35 mouse cellular contexts compared by ENCODE assay signal in the genomic region with DNA sequence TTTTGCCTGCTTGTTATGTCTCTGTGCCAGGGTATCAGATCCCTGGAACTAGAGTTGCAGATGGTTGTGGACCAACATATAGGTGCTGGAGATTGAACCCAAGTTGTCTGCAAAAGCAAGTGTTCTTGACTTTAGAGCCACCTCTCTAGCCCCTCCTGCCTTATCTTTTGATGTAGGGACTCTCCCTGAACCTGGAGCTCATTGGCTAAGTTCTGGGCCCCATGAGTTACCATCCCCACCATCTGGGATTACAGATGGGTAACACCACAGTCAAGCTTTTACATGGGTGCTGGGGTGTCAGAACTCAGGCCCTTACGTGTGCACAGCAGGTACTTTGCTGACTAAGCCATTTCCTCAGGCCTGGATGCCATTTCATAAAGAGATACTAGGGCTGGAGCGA.
"Had no signal": no experiment of that assay in that cellular context is flagged by ENCODE, and none has a peak within 500 bp of the region (broad histone marks: within the 10 kb centered on the region; RNA-seq: fewer than 3 reads in every experiment).

No protein-coding gene starts in this region.

- H3K36me3 ChIP-seq: heart, embryonic 10.5 days; heart, embryonic 12.5 days; heart, embryonic 13.5 days; heart, embryonic 15.5 days; hindbrain, embryonic 10.5 days; hindbrain, embryonic 12.5 days; hindbrain, embryonic 13.5 days; hindbrain, embryonic 15.5 days; intestine, embryonic 15.5 days; kidney, embryonic 15.5 days had no signal

- H3K4me3 ChIP-seq: heart, adult 2 months; heart, embryonic 10.5 days; heart, embryonic 12.5 days; heart, embryonic 13.5 days; heart, embryonic 15.5 days; hindbrain, embryonic 10.5 days; hindbrain, embryonic 12.5 days; hindbrain, embryonic 13.5 days; hindbrain, embryonic 15.5 days; intestine, embryonic 15.5 days; kidney, embryonic 15.5 days; layer of hippocampus, adult 2 months had no signal

- ATAC-seq: hindbrain, embryonic 16.5 days; hindbrain, postnatal 0 days; inflammation-experienced regulatory T-cells, adult 6 months; intestine, embryonic 15.5 days; intestine, embryonic 16.5 days; intestine, postnatal 0 days had no signal

- H3K9ac ChIP-seq: heart, embryonic 12.5 days; hindbrain, embryonic 12.5 days; hindbrain, embryonic 14.5 days; hindbrain, embryonic 15.5 days; intestine, embryonic 15.5 days; kidney, embryonic 15.5 days had no signal

- H3K9me3 ChIP-seq: heart, embryonic 10.5 days; heart, embryonic 12.5 days; heart, embryonic 13.5 days; heart, embryonic 15.5 days; hindbrain, embryonic 10.5 days; hindbrain, embryonic 12.5 days; hindbrain, embryonic 13.5 days; hindbrain, embryonic 15.5 days; intestine, embryonic 15.5 days; kidney, embryonic 15.5 days had no signal

- H3K27ac ChIP-seq: heart, adult 2 months; heart, embryonic 13.5 days; heart, embryonic 15.5 days; hindbrain, embryonic 12.5 days; hindbrain, embryonic 14.5 days; hindbrain, embryonic 15.5 days; hindbrain, postnatal 0 days; kidney, embryonic 15.5 days; kidney, postnatal 0 days; layer of hippocampus, adult 2 months had no signal

- H3K27me3 ChIP-seq: heart, embryonic 12.5 days; heart, embryonic 13.5 days; heart, embryonic 15.5 days; hindbrain, embryonic 12.5 days; hindbrain, embryonic 13.5 days; hindbrain, embryonic 15.5 days; intestine, embryonic 15.5 days had no signal

- DNase-seq: heart, adult 2 months; heart, postnatal 10 days; heart, postnatal 14 days; heart, postnatal 36 days; heart, postnatal 4 days; kidney, adult 11 months; kidney, adult 18-20 months; kidney, adult 2 months; kidney, adult 8-10 months; kidney, adult 9 months; kidney, postnatal 10 days; kidney, postnatal 14 days; kidney, postnatal 25 days; kidney, postnatal 36 days; kidney, postnatal 4 days; layer of hippocampus, adult 9-11 months had no signal

- H3K4me2 ChIP-seq: heart, embryonic 11.5 days; heart, embryonic 12.5 days; heart, embryonic 13.5 days; heart, embryonic 15.5 days; hindbrain, embryonic 12.5 days; hindbrain, embryonic 13.5 days; hindbrain, embryonic 14.5 days; hindbrain, embryonic 15.5 days; intestine, embryonic 15.5 days; kidney, embryonic 15.5 days had no signal
